Comparison of ENCODE assay signal across 22 mouse cellular contexts in genomic region chr5:69464435-69464834, GRCm38 (mm10).
A peak's percentile ranks its signal among the peaks of the same experiment; 100 is the strongest.
DNase-seq lines count a peak whose midpoint lies in the region; TF ChIP-seq lines count a peak whose summit lies in the region.
"Had no signal": no experiment of that assay in that cellular context is flagged by ENCODE, and none has a peak within 500 bp of the region (broad histone marks: within the 10 kb centered on the region; RNA-seq: fewer than 3 reads in every experiment).

No protein-coding gene starts in this region.

- in situ Hi-C loops in CH12.LX (cut with MboI; ENCODE audit: low pct_ligation_motif_present, low pct_unique_long_range_greater_than_20kb, low sequenced_read_pairs) = no loop called here

- TF ChIP-seq EP300 in CH12.LX (IDR thresholded peaks at IDR 0.05; ENCODE audit: low read length) = no peak

- dilution Hi-C loops in CH12.LX (cut with MboI; ENCODE audit: extremely low pct_ligation_motif_present, extremely low pct_unique_long_range_greater_than_20kb, low sequenced_read_pairs) = no loop called here

- intact Hi-C loops in left cerebral cortex, postnatal 36 days (cut with DNase I) = no loop called here

- TF ChIP-seq RAD21 in CH12.LX (IDR thresholded peaks at IDR 0.05; ENCODE audit: low read depth, low read length) = peak; percentile 27

- H3K27me3 ChIP-seq in CH12.LX (replicated peaks) = no peaks in the 10 kb centered on the region
- H3K27me3 ChIP-seq: forebrain, embryonic 13.5 days; heart, embryonic 15.5 days; limb, embryonic 12.5 days; liver, embryonic 15.5 days; midbrain, embryonic 12.5 days; neural tube, embryonic 13.5 days had no signal

- H3K27ac ChIP-seq in CH12.LX (ENCODE audit: insufficient read depth, low read depth) = no peak overlapping the region
- H3K27ac ChIP-seq: forebrain, embryonic 13.5 days; heart, embryonic 15.5 days; limb, embryonic 12.5 days; liver, embryonic 15.5 days; macrophage; midbrain, embryonic 12.5 days; neural tube, embryonic 13.5 days had no signal

- TF ChIP-seq CTCF in CH12.LX (conservative IDR thresholded peaks at IDR 0.05 in 1 of 2, IDR thresholded peaks at IDR 0.05 in 1 of 2; ENCODE audit: low read depth in 2 of 2, low read length in 2 of 2) = peak; percentile 20 to 55; a peak in 2 of 4 replicates

- no peak overlapping the region for H3K4me3 ChIP-seq in CH12.LX (replicated peaks in 1 of 3; ENCODE audit: low read depth in 2 of 3, low read length in 2 of 3, poor library complexity in 1 of 3)
- H3K4me3 ChIP-seq: forebrain, embryonic 13.5 days; heart, embryonic 15.5 days; limb, embryonic 12.5 days; liver, embryonic 15.5 days; midbrain, embryonic 12.5 days; neural tube, embryonic 13.5 days had no signal

- no peaks in the 10 kb centered on the region for H3K9me3 ChIP-seq in CH12.LX (replicated peaks; ENCODE audit: low read length)
- H3K9me3 ChIP-seq: forebrain, embryonic 13.5 days; G1E; heart, embryonic 15.5 days; limb, embryonic 12.5 days; liver, embryonic 15.5 days; midbrain, embryonic 12.5 days; neural tube, embryonic 13.5 days had no signal

- H3K9ac ChIP-seq in CH12.LX (ENCODE audit: insufficient read depth, low read depth) = no peak overlapping the region
- H3K9ac ChIP-seq: forebrain, embryonic 13.5 days; heart, embryonic 15.5 days; limb, embryonic 12.5 days; liver, embryonic 15.5 days; midbrain, embryonic 12.5 days; neural tube, embryonic 13.5 days had no signal

- H3K4me1 ChIP-seq in CH12.LX (ENCODE audit: control insufficient read depth in 1 of 2, insufficient read depth in 2 of 2) = no peaks in the 10 kb centered on the region
- H3K4me1 ChIP-seq: forebrain, embryonic 13.5 days; limb, embryonic 12.5 days; liver, embryonic 15.5 days; midbrain, embryonic 12.5 days; neural tube, embryonic 13.5 days had no signal

- no peak for TF ChIP-seq POLR2A in CH12.LX (IDR thresholded peaks at IDR 0.05; ENCODE audit: low read depth, low read length)

- no peaks in the 10 kb centered on the region for H3K79me2 ChIP-seq in CH12.LX (replicated peaks; ENCODE audit: control insufficient read depth, extremely low read depth, insufficient read depth, poor library complexity, severe bottlenecking)

- no peak overlapping the region for H3K4me2 ChIP-seq in CH12.LX (ENCODE audit: insufficient read depth, low read depth, poor library complexity, severe bottlenecking)
- H3K4me2 ChIP-seq: forebrain, embryonic 13.5 days; heart, embryonic 15.5 days; limb, embryonic 12.5 days; liver, embryonic 15.5 days; midbrain, embryonic 12.5 days; neural tube, embryonic 13.5 days had no signal

- H3K36me3 ChIP-seq in CH12.LX (replicated peaks in 1 of 2; ENCODE audit: control insufficient read depth in 1 of 2, insufficient read depth in 1 of 2, low read length in 1 of 2) = no peaks in the 10 kb centered on the region
- H3K36me3 ChIP-seq: G1E; heart, embryonic 15.5 days; limb, embryonic 12.5 days; liver, embryonic 15.5 days; midbrain, embryonic 12.5 days; neural tube, embryonic 13.5 days had no signal

- DNase-seq in embryo, embryonic 11 days = peak; percentile 25
- no peak for DNase-seq in embryo, embryonic 9.5 days (ENCODE audit: extremely low spot score)
- peak; percentile 2 for DNase-seq in left cerebral cortex, adult 11 months (ENCODE audit: low spot score)
- no peak for DNase-seq in left cerebral cortex, postnatal 36 days (ENCODE audit: low spot score in 2 of 2)
- DNase-seq in CH12.LX (ENCODE audit: extremely low read depth) = peak; percentile 49
- peak; percentile 9 for DNase-seq in brain, adult 2 months (ENCODE audit: low read depth, low spot score)
- DNase-seq in kidney, adult 18-20 months = no peak
- DNase-seq in cerebellum, adult 9-11 months = no peak
- DNase-seq: adrenal gland, postnatal 14 days; B cell, adult 2 months; cerebellum, adult 2 months; heart, adult 11 months; kidney, adult 8-10 months; layer of hippocampus, postnatal 36 days had no signal

TF ChIP-seq in CH12.LX, 34 proteins besides CTCF, POLR2A, EP300 and RAD21:
- TF ChIP-seq SMC3 (IDR thresholded peaks at IDR 0.05; ENCODE audit: low read depth, low read length) (peak; percentile 28), TCF12 (IDR thresholded peaks at IDR 0.05; ENCODE audit: low read depth, low read length) (no peak)

Comparison
In these comparisons a context has a peak if more than half of its experiments do, and no peak if none do; other contexts are left out.
1. DNase-seq: peak in embryo, embryonic 11 days (single experiment), left cerebral cortex, adult 11 months (single experiment), CH12.LX (single experiment) and brain, adult 2 months (single experiment); none in embryo, embryonic 9.5 days (single experiment), left cerebral cortex, postnatal 36 days (0 of 2), kidney, adult 18-20 months (single experiment) and cerebellum, adult 9-11 months (single experiment).